Mouse (Mus musculus) liver, embryonic 16.5 days (tissue): Measurements from ENCODE around the gene Wiz. TPM values are rescaled to one million over a fixed set of nuclear protein-coding genes. Genes with fewer than 3 reads are reported as not detected.
A peak's percentile ranks its signal among the peaks of the same experiment; 100 is the strongest.

Experiments used
- ATAC-seq: fragments of 200-750 bp; cut with Nextera tagmentation; 2 replicates; pipeline ENCODE4 v1.8.0; 2017; ENCODE audit warnings: low read depth, mild to moderate bottlenecking, moderate number of reproducible peaks, moderate library complexity
- H3K27ac ChIP-seq: fragments of 300-500 bp; sonication (generic); 2 replicates; pipeline ENCODE4 v1.5.1; 2014; ENCODE audit warnings: mild to moderate bottlenecking, low read length
- H3K27me3 ChIP-seq: fragments of 300-500 bp; sonication (generic); 2 replicates; pipeline ENCODE4 v1.6.1; 2014; ENCODE audit warnings: low read depth, low read length, mixed read lengths; ENCODE audit not compliant: control insufficient read depth, insufficient read depth
- H3K36me3 ChIP-seq: fragments of 300-500 bp; sonication (generic); 2 replicates; pipeline ENCODE4 v1.6.1; 2014; ENCODE audit warnings: mild to moderate bottlenecking; ENCODE audit not compliant: control insufficient read depth, insufficient read depth
- H3K4me1 ChIP-seq: fragments of 300-500 bp; sonication (generic); 2 replicates; pipeline ENCODE4 v1.6.1; 2014; ENCODE audit warnings: low read depth, low read length, mixed read lengths; ENCODE audit not compliant: control insufficient read depth
- H3K4me2 ChIP-seq: fragments of 300-500 bp; sonication (generic); 2 replicates; pipeline ENCODE4 v1.6.1; 2014; ENCODE audit warnings: low read depth, low read length, mixed read lengths
- H3K4me3 ChIP-seq: fragments of 300-500 bp; sonication (generic); 2 replicates; pipeline ENCODE4 v1.5.1; 2014; ENCODE audit warnings: low read depth, mild to moderate bottlenecking, low read length
- H3K9ac ChIP-seq: fragments of 300-500 bp; sonication (generic); 2 replicates; pipeline ENCODE4 v1.6.1; 2014; ENCODE audit warnings: low read depth, low read length
- H3K9me3 ChIP-seq: fragments of 300-500 bp; sonication (generic); replicated peaks from 2 replicates; pipeline ENCODE4 v1.6.1; 2016; ENCODE audit warnings: low read length; ENCODE audit not compliant: control insufficient read depth
- WGBS: fragments of 180-500 bp; shearing (Covaris S2); extraction: QIAGEN DNeasy Blood & Tissue Kit; methylation state at CpG from one replicate; pipeline ENCODE4 v1.1.7; 2014; ENCODE audit not compliant: insufficient replicate concordance; 5-methylcytosine and 5-hydroxymethylcytosine counted together
- polyA plus RNA-seq: library from polyadenylated mRNA; unstranded; fragments of >200 nt; fragmentation: Nextera tagmentation; extraction: Ambion mirVana; gene quantifications from 2 replicates; pipeline ENCODE4 v1.2.1, GENCODE M21; 2015

The Wiz gene
- polyA plus RNA-seq, 1 experiment from 2014 or later = 5.8 TPM

- H3K9ac ChIP-seq = peak overlapping the region; percentile 58
- peak overlapping the region; percentile 61 for H3K4me3 ChIP-seq
- peaks cover 33% of the 10 kb centered on the region for H3K4me1 ChIP-seq
- H3K36me3 ChIP-seq = no peaks in the 10 kb centered on the region
- 9% methylated on average over 12 of the region's 17 CpGs for WGBS
- peak overlapping the region; percentile 74 for H3K4me2 ChIP-seq
- no peaks in the 10 kb centered on the region for H3K27me3 ChIP-seq
- peak; percentile 42 for ATAC-seq
- no peaks in the 10 kb centered on the region for H3K9me3 ChIP-seq
- H3K27ac ChIP-seq = peak overlapping the region; percentile 65; the same call in 1 of the 2 replicates
Measured at GRCm38 (mm10) chr17:32368991-32369578, 20.2 kb downstream of the Wiz start.

- Histone ChIP-seq H3K4me3 (no peak overlapping the region), H3K9ac (no peak overlapping the region), H3K4me1 (peaks cover 42% of the 10 kb centered on the region), H3K9me3 (no peaks in the 10 kb centered on the region), H3K4me2 (no peak overlapping the region), H3K27me3 (no peaks in the 10 kb centered on the region), H3K27ac (no peak overlapping the region), H3K36me3 (no peaks in the 10 kb centered on the region)
- no peak for ATAC-seq
- WGBS = 82% methylated on average over 11 of the region's 11 CpGs
Measured at GRCm38 (mm10) chr17:32367706-32368105, 21.5 kb downstream of the Wiz start.

GRCm38 (mm10) chr17:32365296-32365695 lies 23.9 kb downstream of the Wiz start:
- WGBS = 28% methylated on average over 1 of the region's 1 CpGs
- no peaks in the 10 kb centered on the region for H3K9me3 ChIP-seq
- H3K4me1 ChIP-seq = peaks cover 46% of the 10 kb centered on the region
- peaks cover 10% of the 10 kb centered on the region for H3K36me3 ChIP-seq
- H3K4me2 ChIP-seq = peak overlapping the region; percentile 68
- no peaks in the 10 kb centered on the region for H3K27me3 ChIP-seq
- H3K27ac ChIP-seq = peak overlapping the region; percentile 72
- ATAC-seq = peak; percentile 59
- H3K9ac ChIP-seq = no peak overlapping the region; the same call in 1 of the 2 replicates
- peak overlapping the region; percentile 88; the same call in 1 of the 2 replicates for H3K4me3 ChIP-seq

- H3K4me2 ChIP-seq = peak overlapping the region; percentile 68
- H3K36me3 ChIP-seq = peaks cover 11% of the 10 kb centered on the region
- H3K27ac ChIP-seq = peak overlapping the region; percentile 72
- no peak for ATAC-seq
- WGBS = 22% methylated on average over 5 of the region's 5 CpGs
- no peaks in the 10 kb centered on the region for H3K9me3 ChIP-seq
- H3K9ac ChIP-seq = peak overlapping the region; percentile 87
- peaks cover 46% of the 10 kb centered on the region for H3K4me1 ChIP-seq
- peak overlapping the region; percentile 88 for H3K4me3 ChIP-seq
- no peaks in the 10 kb centered on the region for H3K27me3 ChIP-seq
Measured at GRCm38 (mm10) chr17:32364850-32365249, 24.4 kb downstream of the Wiz start.

- Histone ChIP-seq H3K36me3 (peaks cover 14% of the 10 kb centered on the region), H3K4me1 (peaks cover 46% of the 10 kb centered on the region), H3K9me3 (no peaks in the 10 kb centered on the region), H3K9ac (peak overlapping the region; percentile 87), H3K27me3 (no peaks in the 10 kb centered on the region), H3K4me3 (peak overlapping the region; percentile 88), H3K27ac (peak overlapping the region; percentile 72), H3K4me2 (peak overlapping the region; percentile 68)
- ATAC-seq = peak; percentile 93
- WGBS = under 1% methylated on average over 45 of the region's 47 CpGs
Measured at GRCm38 (mm10) chr17:32364331-32364730, 24.9 kb downstream of the Wiz start.

GRCm38 (mm10) chr17:32363821-32364301 lies 25.4 kb downstream of the Wiz start:
- no peaks in the 10 kb centered on the region for H3K27me3 ChIP-seq
- WGBS = under 1% methylated on average over 40 of the region's 50 CpGs
- H3K36me3 ChIP-seq = peaks cover 19% of the 10 kb centered on the region
- H3K9me3 ChIP-seq = no peaks in the 10 kb centered on the region
- peak; percentile 28 for ATAC-seq
- peaks cover 43% of the 10 kb centered on the region for H3K4me1 ChIP-seq
- peak overlapping the region; percentile 87 for H3K9ac ChIP-seq
- H3K4me2 ChIP-seq = peak overlapping the region; percentile 68
- H3K27ac ChIP-seq = peak overlapping the region; percentile 27; the same call in 1 of the 2 replicates
- peak overlapping the region; percentile 88 for H3K4me3 ChIP-seq

GRCm38 (mm10) chr17:32362686-32363085 lies 26.6 kb downstream of the Wiz start:
- ATAC-seq = no peak
- 65% methylated on average over 4 of the region's 4 CpGs for WGBS
- no peaks in the 10 kb centered on the region for H3K27me3 ChIP-seq
- H3K36me3 ChIP-seq = peaks cover 29% of the 10 kb centered on the region
- no peak overlapping the region for H3K9ac ChIP-seq
- H3K4me1 ChIP-seq = peaks cover 33% of the 10 kb centered on the region
- H3K9me3 ChIP-seq = no peaks in the 10 kb centered on the region
- no peak overlapping the region for H3K27ac ChIP-seq
- peak overlapping the region; percentile 68 for H3K4me2 ChIP-seq
- peak overlapping the region; percentile 88; the same call in 1 of the 2 replicates for H3K4me3 ChIP-seq

GRCm38 (mm10) chr17:32359928-32360327 lies 29.3 kb downstream of the Wiz start:
- Histone ChIP-seq H3K4me3 (no peak overlapping the region), H3K27me3 (no peaks in the 10 kb centered on the region), H3K27ac (no peak overlapping the region), H3K4me2 (no peak overlapping the region), H3K4me1 (peaks cover 18% of the 10 kb centered on the region), H3K36me3 (peaks cover 56% of the 10 kb centered on the region), H3K9ac (no peak overlapping the region), H3K9me3 (no peaks in the 10 kb centered on the region)
- WGBS = 87% methylated on average over 18 of the region's 18 CpGs
- ATAC-seq = no peak

- ATAC-seq = no peak
- Histone ChIP-seq H3K9me3 (no peaks in the 10 kb centered on the region), H3K4me3 (no peak overlapping the region), H3K27ac (no peak overlapping the region), H3K4me1 (peaks cover 13% of the 10 kb centered on the region), H3K27me3 (no peaks in the 10 kb centered on the region), H3K4me2 (no peak overlapping the region), H3K36me3 (peaks cover 61% of the 10 kb centered on the region), H3K9ac (no peak overlapping the region)
- WGBS = 76% methylated on average over 6 of the region's 6 CpGs
Measured at GRCm38 (mm10) chr17:32358943-32359340, 30.3 kb downstream of the Wiz start.
